Mouse (Mus musculus) embryonic facial prominence, embryonic 14.5 days (tissue): Measurements from ENCODE around the gene 0610010F05Rik. TPM values are rescaled to one million over a fixed set of nuclear protein-coding genes. Genes with fewer than 3 reads are reported as not detected.

ENCODE experiments used
- ATAC-seq: fragments of 200-750 bp; cut with Nextera tagmentation; 2 replicates; pipeline ENCODE4 v1.8.0; 2017; ENCODE audit warnings: low read depth, moderate number of reproducible peaks, moderate TSS enrichment
- DNase-seq: peaks from one replicate; pipeline ENCODE4 v3.0.0-alpha.2; 2015; ENCODE audit warnings: low spot score
- H3K27ac ChIP-seq: fragments of 300-500 bp; sonication (generic); replicated peaks from 2 replicates; pipeline ENCODE4 v1.5.1; 2014; ENCODE audit warnings: low read depth, mild to moderate bottlenecking, low read length, moderate library complexity
- H3K27me3 ChIP-seq: fragments of 300-500 bp; sonication (generic); replicated peaks from 2 replicates; pipeline ENCODE4 v1.6.1; 2014; ENCODE audit warnings: low read length; ENCODE audit not compliant: control insufficient read depth, insufficient read depth
- H3K36me3 ChIP-seq: fragments of 300-500 bp; sonication (generic); 2 replicates; pipeline ENCODE4 v1.6.1; 2014; ENCODE audit warnings: low read length, mixed read lengths; ENCODE audit not compliant: control insufficient read depth, insufficient read depth
- H3K4me1 ChIP-seq: fragments of 300-500 bp; sonication (generic); 2 replicates; pipeline ENCODE4 v1.6.1; 2014; ENCODE audit warnings: antibody characterized with exemption, low read length; ENCODE audit not compliant: control insufficient read depth, insufficient read depth
- H3K4me2 ChIP-seq: fragments of 300-500 bp; sonication (generic); 2 replicates; pipeline ENCODE4 v1.6.1; 2014; ENCODE audit warnings: low read depth, mild to moderate bottlenecking, low read length, moderate library complexity, mixed read lengths
- H3K4me3 ChIP-seq: fragments of 300-500 bp; sonication (generic); 2 replicates; pipeline ENCODE4 v1.5.1; 2014; ENCODE audit warnings: low read depth, mild to moderate bottlenecking, low read length
- H3K9ac ChIP-seq: fragments of 300-500 bp; sonication (generic); 2 replicates; pipeline ENCODE4 v1.6.1; 2014; ENCODE audit warnings: low read depth, mild to moderate bottlenecking, low read length, moderate library complexity, mixed read lengths
- H3K9me3 ChIP-seq: fragments of 300-500 bp; sonication (generic); 2 replicates; pipeline ENCODE4 v1.6.1; 2016; ENCODE audit warnings: low read length; ENCODE audit not compliant: control insufficient read depth
- WGBS: fragments of 180-500 bp; shearing (Covaris S2); extraction: QIAGEN DNeasy Blood & Tissue Kit; methylation state at CpG from one replicate; pipeline ENCODE4 v1.1.7; 2014; 5-methylcytosine and 5-hydroxymethylcytosine counted together
- polyA plus RNA-seq: library from polyadenylated mRNA; unstranded; fragments of >200 nt; fragmentation: Nextera tagmentation; extraction: Ambion mirVana; gene quantifications from 2 replicates; pipeline ENCODE4 v1.2.1, GENCODE M21; 2014

Gene 0610010F05Rik
- polyA plus RNA-seq, 1 experiment from 2014 or later: 26.5 TPM

GRCm38 (mm10) chr11:23520473-23521205 lies 112.8 kb downstream of the 0610010F05Rik start, which contains the start of gene 1700093K21Rik:
Gene 1700093K21Rik (minus strand): TSS chr11:23521155.
- Histone ChIP-seq H3K4me1 (no peaks in the 10 kb centered on the region), H3K9me3 (no peaks in the 10 kb centered on the region), H3K27ac (no peak within 1 kb of the TSS), H3K36me3 (no peaks in the 10 kb centered on the region), H3K27me3 (no peaks in the 10 kb centered on the region), H3K4me2 (no peak within 1 kb of the TSS), H3K4me3 (no peak within 1 kb of the TSS), H3K9ac (no peak within 1 kb of the TSS)
- no peak for DNase-seq
- 40% methylated on average over 5 of the region's 5 CpGs for WGBS
- ATAC-seq: no peak

- no peak for ATAC-seq
- H3K4me2 ChIP-seq: no peak overlapping the region
- no peaks in the 10 kb centered on the region for H3K36me3 ChIP-seq
- no peaks in the 10 kb centered on the region for H3K4me1 ChIP-seq
- WGBS: 75% methylated on average over 3 of the region's 3 CpGs
- no peak overlapping the region for H3K9ac ChIP-seq
- H3K4me3 ChIP-seq: no peak overlapping the region
- no peaks in the 10 kb centered on the region for H3K9me3 ChIP-seq
- no peaks in the 10 kb centered on the region for H3K27me3 ChIP-seq
- H3K27ac ChIP-seq: no peak overlapping the region
- DNase-seq: no peak
Observed at GRCm38 (mm10) chr11:23518981-23519380, 114.5 kb downstream of the 0610010F05Rik start.

DNA sequence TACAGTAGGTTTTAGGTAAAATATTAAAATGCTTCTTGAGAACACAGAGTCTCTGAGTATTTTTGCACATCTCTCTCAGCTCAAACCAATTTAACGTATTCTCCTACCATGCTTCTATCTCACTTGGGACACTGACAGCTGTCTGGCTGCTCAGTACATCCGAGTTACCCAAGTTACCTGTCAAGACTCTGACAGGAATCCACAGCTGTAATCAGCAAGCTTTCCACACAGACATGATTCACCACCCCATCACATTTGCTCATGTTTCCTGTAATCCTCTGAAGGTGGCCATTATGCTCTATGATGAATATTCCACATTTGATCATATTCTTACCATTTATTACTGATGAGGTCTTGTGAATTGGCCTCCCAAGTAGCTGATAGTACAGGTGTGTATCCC lies 118.1 kb downstream of the 0610010F05Rik start:
- ATAC-seq: no peak
- no peaks in the 10 kb centered on the region for H3K36me3 ChIP-seq
- no peaks in the 10 kb centered on the region for H3K4me1 ChIP-seq
- H3K27ac ChIP-seq: no peak overlapping the region
- H3K27me3 ChIP-seq: no peaks in the 10 kb centered on the region
- H3K4me3 ChIP-seq: no peak overlapping the region
- no peak overlapping the region for H3K4me2 ChIP-seq
- 67% methylated on average over 2 of the region's 2 CpGs for WGBS
- DNase-seq: no peak
- no peaks in the 10 kb centered on the region for H3K9me3 ChIP-seq
- no peak overlapping the region for H3K9ac ChIP-seq

Other genes with a start within 250 kb of the 0610010F05Rik start
- gene Ahsa2, start 135.6 kb downstream of the 0610010F05Rik start, polyA plus RNA-seq: 81.2 and 97.9 TPM in 2 replicates
- gene 1700093K21Rik, start 112.5 kb downstream of the 0610010F05Rik start, polyA plus RNA-seq: not detected in 2 replicates
- 19.0 and 20.7 TPM in 2 replicates for gene Pus10, start 32.0 kb upstream of the 0610010F05Rik start, polyA plus RNA-seq
- 34.5 and 35.8 TPM in 2 replicates for gene Pex13, start 32.3 kb upstream of the 0610010F05Rik start, polyA plus RNA-seq
- gene Rel, start 137.3 kb upstream of the 0610010F05Rik start, polyA plus RNA-seq: 1.7 and 2.2 TPM in 2 replicates